Mouse (Mus musculus) liver, adult 2 months (tissue): Measurements from ENCODE around the gene Ap1b1. TPM values are rescaled to one million over a fixed set of nuclear protein-coding genes. Genes with fewer than 3 reads are reported as not detected.

Experiments used
- DNase-seq: peaks from one replicate; pipeline ENCODE4 v3.0.0-alpha.2; 2011; ENCODE audit warnings: low read depth, low spot score; ENCODE audit errors: extremely low read depth
- H3K27ac ChIP-seq: fragments of 200-500 bp; replicated peaks from 2 replicates; pipeline ENCODE4 v1.5.1; 2012; ENCODE audit warnings: low read depth, mild to moderate bottlenecking, control low read depth, inconsistent platforms, low read length; ENCODE audit not compliant: insufficient read depth
- H3K27me3 ChIP-seq: fragments of 200-500 bp; 2 replicates; pipeline ENCODE4 v1.6.1; 2012; ENCODE audit warnings: mild to moderate bottlenecking, moderate library complexity, low read length, inconsistent platforms; ENCODE audit not compliant: control insufficient read depth, insufficient read depth
- H3K36me3 ChIP-seq: fragments of 200-500 bp; 2 replicates; pipeline ENCODE4 v1.6.1; 2012; ENCODE audit warnings: low read length, inconsistent platforms; ENCODE audit not compliant: control insufficient read depth, insufficient read depth
- H3K4me1 ChIP-seq: fragments of 200-500 bp; 2 replicates; pipeline ENCODE4 v1.6.1; 2011; ENCODE audit warnings: low read length; ENCODE audit not compliant: control insufficient read depth, insufficient read depth
- H3K4me3 ChIP-seq: fragments of 200-500 bp; 2 replicates; pipeline ENCODE4 v1.5.1; 2011; ENCODE audit warnings: low read depth, mild to moderate bottlenecking, control low read depth, low read length, moderate library complexity; ENCODE audit not compliant: insufficient read depth
- H3K79me2 ChIP-seq: fragments of 200-500 bp; 2 replicates; pipeline ENCODE4 v1.6.1; 2012; ENCODE audit warnings: inconsistent platforms, mild to moderate bottlenecking, low read length, moderate library complexity; ENCODE audit not compliant: control insufficient read depth, insufficient read depth
- H3K9ac ChIP-seq: fragments of 200-500 bp; 2 replicates; pipeline ENCODE4 v1.6.1; 2012; ENCODE audit warnings: low read depth, mild to moderate bottlenecking, control low read depth, inconsistent platforms, low read length
- CTCF ChIP-seq: fragments of 200-500 bp; IDR thresholded peaks from 2 replicates; pipeline ENCODE4 v1.5.1; 2011; ENCODE audit warnings: low read depth, low read length, control low read depth
- POLR2A ChIP-seq: fragments of 200-500 bp; IDR thresholded peaks from 2 replicates; pipeline ENCODE4 v1.6.1; 2011; ENCODE audit warnings: low read length, control low read depth; ENCODE audit not compliant: insufficient read depth; ENCODE audit errors: extremely low read depth
- WGBS: fragments of 180-500 bp; shearing (Covaris S2); methylation state at CpG from one replicate; pipeline ENCODE4 v1.1.7; 2018; 5-methylcytosine and 5-hydroxymethylcytosine counted together
- polyA plus RNA-seq: library from polyadenylated mRNA; depleted of rRNA; stranded (reverse); fragments of >200 nt; gene quantifications from 2 replicates; pipeline ENCODE4 v1.2.3, GENCODE M21; 2012
- total RNA-seq: library from RNA; depleted of rRNA; stranded (reverse); fragments of >200 nt; gene quantifications from 2 replicates; pipeline ENCODE4 v1.2.3, GENCODE M21; 2014

Gene Ap1b1
- total and polyA plus RNA-seq, 2 experiments = 30.1 to 48.8 TPM

DNA sequence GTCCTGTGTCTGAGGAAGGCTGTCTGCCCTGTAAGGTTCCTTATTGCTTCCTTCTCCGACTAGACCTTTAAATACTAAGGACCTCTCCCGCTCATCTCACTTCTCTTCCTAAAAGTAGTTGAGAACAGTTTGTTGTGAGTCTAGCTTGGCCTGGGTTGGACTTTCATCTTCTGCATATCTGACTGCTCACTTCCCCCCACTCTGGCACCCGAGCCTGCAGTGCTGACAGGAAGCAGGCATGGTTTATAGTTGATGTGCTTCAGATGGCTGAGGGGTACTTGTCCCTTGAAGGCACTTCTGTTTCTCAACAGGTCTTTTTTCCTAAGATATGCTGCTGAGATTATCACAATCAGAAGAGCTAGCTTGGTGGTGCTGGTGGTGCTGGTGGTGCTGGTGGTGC lies 2.6 kb downstream of the Ap1b1 start:
- TF ChIP-seq POLR2A (no peak), CTCF (no peak)
- no peak overlapping the region for H3K9ac ChIP-seq
- H3K4me3 ChIP-seq = no peak overlapping the region
- peaks cover 15% of the 10 kb centered on the region; the same call in 1 of the 2 replicates for H3K4me1 ChIP-seq
- 30% methylated on average over 3 of the region's 3 CpGs for WGBS
- H3K79me2 ChIP-seq = peaks cover 40% of the 10 kb centered on the region; the same call in 1 of the 2 replicates
- no peak overlapping the region for H3K27ac ChIP-seq
- peak; percentile 26 for DNase-seq
- H3K27me3 ChIP-seq = no peaks in the 10 kb centered on the region
- no peaks in the 10 kb centered on the region for H3K36me3 ChIP-seq

GRCm38 (mm10) chr11:4992471-4992870 lies 5.8 kb downstream of the Ap1b1 start:
- H3K27ac ChIP-seq = no peak overlapping the region
- peaks cover 15% of the 10 kb centered on the region; the same call in 1 of the 2 replicates for H3K4me1 ChIP-seq
- no peaks in the 10 kb centered on the region for H3K27me3 ChIP-seq
- no peak overlapping the region for H3K9ac ChIP-seq
- peaks cover 48% of the 10 kb centered on the region; the same call in 1 of the 2 replicates for H3K79me2 ChIP-seq
- DNase-seq = no peak
- no peak for TF ChIP-seq POLR2A
- TF ChIP-seq CTCF = no peak
- no peaks in the 10 kb centered on the region for H3K36me3 ChIP-seq
- H3K4me3 ChIP-seq = no peak overlapping the region
- WGBS = 77% methylated on average over 2 of the region's 2 CpGs

DNA sequence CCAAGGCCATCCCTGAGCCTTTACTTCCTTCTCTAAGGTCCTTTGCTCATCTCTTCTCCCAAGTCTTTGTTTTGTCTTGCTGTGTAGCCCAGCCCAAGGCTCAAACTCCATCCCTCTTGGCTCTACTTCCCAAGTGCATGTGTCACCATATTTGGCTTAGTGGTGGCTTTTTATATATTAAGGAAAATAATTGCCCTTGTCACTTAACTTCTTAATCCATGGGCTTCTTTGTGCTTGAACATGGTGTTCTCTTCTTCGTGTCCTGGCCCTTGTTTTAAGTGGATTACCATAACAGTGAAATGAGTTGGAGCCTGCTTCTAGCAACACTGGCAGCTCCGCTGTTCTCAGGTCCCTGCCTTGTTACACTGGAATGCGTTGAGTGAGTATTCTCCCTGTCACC lies 9.1 kb downstream of the Ap1b1 start:
- H3K36me3 ChIP-seq = 0 out of 2 replicates have a peak, but pooled peaks cover 2% of the 10 kb centered on the region
- H3K9ac ChIP-seq = no peak overlapping the region
- H3K27me3 ChIP-seq = no peaks in the 10 kb centered on the region
- no peak for DNase-seq
- TF ChIP-seq POLR2A = no peak
- no peak for TF ChIP-seq CTCF
- H3K27ac ChIP-seq = no peak overlapping the region
- H3K4me1 ChIP-seq = peaks cover 17% of the 10 kb centered on the region
- H3K79me2 ChIP-seq = peaks cover 39% of the 10 kb centered on the region; the same call in 1 of the 2 replicates
- H3K4me3 ChIP-seq = no peak overlapping the region
- WGBS = 95% methylated on average over 3 of the region's 3 CpGs

GRCm38 (mm10) chr11:4996621-4997199 lies 10.1 kb downstream of the Ap1b1 start:
- Histone ChIP-seq H3K27ac (no peak overlapping the region), H3K27me3 (no peaks in the 10 kb centered on the region), H3K79me2 (peaks cover 44% of the 10 kb centered on the region; the same call in 1 of the 2 replicates), H3K4me1 (peaks cover 17% of the 10 kb centered on the region), H3K4me3 (no peak overlapping the region), H3K36me3 (peaks cover 4% of the 10 kb centered on the region), H3K9ac (no peak overlapping the region)
- no peak for DNase-seq
- TF ChIP-seq POLR2A (no peak), CTCF (no peak)
- 85% methylated on average over 5 of the region's 5 CpGs for WGBS

DNA sequence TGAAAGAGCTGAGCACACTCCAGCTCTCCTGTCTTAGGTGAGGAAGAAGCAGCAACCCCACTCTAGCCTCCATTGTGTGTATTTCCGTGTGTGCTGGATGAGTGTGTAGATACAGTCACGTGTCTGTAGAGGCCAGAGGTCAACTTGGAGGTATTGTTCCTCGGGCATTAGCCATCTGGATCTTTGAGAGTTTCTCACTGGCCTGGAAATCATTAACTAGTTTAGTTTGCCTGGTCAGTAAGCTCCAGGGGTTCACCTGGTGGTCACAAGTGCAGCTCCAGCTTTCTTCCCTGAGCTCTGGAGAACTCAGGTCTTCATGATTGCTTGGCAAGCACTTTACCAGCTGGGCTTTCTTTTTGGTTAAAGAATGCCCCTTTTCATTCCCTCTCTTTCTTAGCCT lies 11.7 kb downstream of the Ap1b1 start:
- peaks cover 5% of the 10 kb centered on the region for H3K36me3 ChIP-seq
- H3K79me2 ChIP-seq = peaks cover 38% of the 10 kb centered on the region; the same call in 1 of the 2 replicates
- no peaks in the 10 kb centered on the region for H3K27me3 ChIP-seq
- 0 out of 2 replicates have a peak overlapping the region, but pooled peaks have one; percentile 0 for H3K27ac ChIP-seq
- no peak for TF ChIP-seq POLR2A
- TF ChIP-seq CTCF = no peak
- H3K4me1 ChIP-seq = peaks cover 17% of the 10 kb centered on the region
- H3K4me3 ChIP-seq = no peak overlapping the region
- 13% methylated on average over 3 of the region's 3 CpGs for WGBS
- H3K9ac ChIP-seq = no peak overlapping the region
- peak; percentile 89 for DNase-seq

GRCm38 (mm10) chr11:4998762-4999161 lies 12.1 kb downstream of the Ap1b1 start:
- Histone ChIP-seq H3K9ac (no peak overlapping the region), H3K79me2 (peaks cover 36% of the 10 kb centered on the region; the same call in 1 of the 2 replicates), H3K4me1 (peaks cover 17% of the 10 kb centered on the region), H3K4me3 (no peak overlapping the region), H3K27ac (no peak overlapping the region), H3K36me3 (peaks cover 7% of the 10 kb centered on the region), H3K27me3 (no peaks in the 10 kb centered on the region)
- WGBS = 52% methylated on average over 1 of the region's 1 CpGs
- TF ChIP-seq CTCF (no peak), POLR2A (no peak)
- no peak for DNase-seq
